Mouse (Mus musculus) liver, embryonic 12.5 days (tissue): ENCODE measurements around the gene Sprr2h. TPM values are rescaled to one million over a fixed set of nuclear protein-coding genes. Genes with fewer than 3 reads are reported as not detected.

ENCODE experiments used
- polyA plus RNA-seq: library from polyadenylated mRNA; unstranded; fragments of >200 nt; fragmentation: Nextera tagmentation; extraction: Ambion mirVana; gene quantifications from 2 replicates; pipeline ENCODE4 v1.2.1, GENCODE M21; 2016

The Sprr2h gene
- polyA plus RNA-seq, 1 experiment from 2014 or later = not detected

Other genes with a start within 250 kb of the Sprr2h start
- gene Lelp1, start 242.9 kb upstream of the Sprr2h start, polyA plus RNA-seq = not detected in 2 replicates
- gene Sprr2a1, start 169.9 kb upstream of the Sprr2h start, polyA plus RNA-seq = 0.05 TPM in 1 of 2 replicates, not detected in the other
- 0.19 TPM in 1 of 2 replicates, not detected in the other for gene Sprr2a2, start 169.8 kb upstream of the Sprr2h start, polyA plus RNA-seq
- not detected in 2 replicates for gene Sprr2a3, start 100.3 kb upstream of the Sprr2h start, polyA plus RNA-seq
- not detected in 2 replicates for gene Sprr2b, start 69.1 kb upstream of the Sprr2h start, polyA plus RNA-seq
- gene Sprr2d, start 46.5 kb upstream of the Sprr2h start, polyA plus RNA-seq = not detected in 2 replicates
- gene Sprr2e, start 33.5 kb upstream of the Sprr2h start, polyA plus RNA-seq = not detected in 2 replicates
- gene Sprr2f, start 20.5 kb upstream of the Sprr2h start, polyA plus RNA-seq = not detected in 2 replicates
- gene Sprr2i, start 22.3 kb downstream of the Sprr2h start, polyA plus RNA-seq = not detected in 2 replicates
- not detected in 2 replicates for gene Sprr2j-ps, start 32.4 kb downstream of the Sprr2h start, polyA plus RNA-seq
- gene Gm9774, start 43.7 kb downstream of the Sprr2h start, polyA plus RNA-seq = 5.6 and 5.7 TPM in 2 replicates
- not detected in 2 replicates for gene Sprr2k, start 46.9 kb downstream of the Sprr2h start, polyA plus RNA-seq
- not detected in 2 replicates for gene Sprr1b, start 53.1 kb downstream of the Sprr2h start, polyA plus RNA-seq
- gene Sprr3, start 73.0 kb downstream of the Sprr2h start, polyA plus RNA-seq = not detected in 2 replicates
- not detected in 2 replicates for gene Sprr1a, start 100.2 kb downstream of the Sprr2h start, polyA plus RNA-seq
- not detected in 2 replicates for gene Sprr4, start 114.8 kb downstream of the Sprr2h start, polyA plus RNA-seq
- gene 2310046K23Rik, start 148.8 kb downstream of the Sprr2h start, polyA plus RNA-seq = not detected in 2 replicates
- gene Ivl, start 188.1 kb downstream of the Sprr2h start, polyA plus RNA-seq = 0.12 TPM in 1 of 2 replicates, not detected in the other
- not detected in 2 replicates for gene Smcp, start 203.3 kb downstream of the Sprr2h start, polyA plus RNA-seq
- not detected in 2 replicates for gene 2210017I01Rik, start 221.8 kb downstream of the Sprr2h start, polyA plus RNA-seq
- not detected in 2 replicates for gene Lce6a, start 236.0 kb downstream of the Sprr2h start, polyA plus RNA-seq